Mouse (Mus musculus): ENCODE data around the gene Gm340. TPM values are rescaled to one million over a fixed set of nuclear protein-coding genes. Genes with fewer than 3 reads are reported as not detected.

The Gm340 gene
- 36.2 and 36.4 TPM in 2 replicates for total RNA-seq (2014; fragmentation: Nextera tagmentation)
- 14.9 and 15.2 TPM in 2 replicates for total RNA-seq (2017)
- 1.1 and 2.7 TPM in 2 replicates for polyA plus RNA-seq (2012)

- no peaks in the 10 kb centered on the region for H3K4me1 ChIP-seq (ENCODE audit: insufficient read depth, low read depth, low read length)
- DNase-seq (ENCODE audit: low spot score) (no peak), ATAC-seq (ENCODE audit: extremely low read depth, insufficient number of reproducible peaks, low FRiP score, poor library complexity, severe bottlenecking) (no peak)
- no peaks in the 10 kb centered on the region for H3K9me3 ChIP-seq (replicated peaks)
- no peak for TF ChIP-seq GATA2 (IDR thresholded peaks at IDR 0.05; ENCODE audit: borderline replicate concordance, low read depth, low read length)
- TF ChIP-seq POLR2AphosphoS5 (IDR thresholded peaks at IDR 0.05; ENCODE audit: insufficient replicate concordance, low read depth, low read length) = no peak
- TF ChIP-seq TAL1 (conservative IDR thresholded peaks at IDR 0.05; ENCODE audit: low read depth, low read length) = no peak
- TF ChIP-seq GATA1 (IDR thresholded peaks at IDR 0.05; ENCODE audit: borderline replicate concordance, low read length) = no peak
- TF ChIP-seq CTCF (IDR thresholded peaks at IDR 0.05; ENCODE audit: low read depth, low read length) = no peak
- H3K4me3 ChIP-seq (ENCODE audit: low read depth, low read length) = no peak within 1 kb of the TSS
- H3K36me3 ChIP-seq (replicated peaks) = peaks cover 84% of the 10 kb centered on the region
- H3K27me3 ChIP-seq (ENCODE audit: insufficient read depth, low read length) = no peaks in the 10 kb centered on the region
Measured at GRCm38 (mm10) chr19:41581706-41582420, at the start of gene Gm340. TSS of gene Gm340 (plus strand) at chr19:41582370.

GRCm38 (mm10) chr19:41534021-41534420, 48.1 kb upstream of the Gm340 start:
- Histone ChIP-seq H3K9me3 (replicated peaks) (no peaks in the 10 kb centered on the region), H3K27me3 (ENCODE audit: insufficient read depth, low read length) (no peaks in the 10 kb centered on the region), H3K4me3 (ENCODE audit: low read depth, low read length) (no peak overlapping the region), H3K36me3 (replicated peaks) (peaks cover 21% of the 10 kb centered on the region), H3K4me1 (ENCODE audit: insufficient read depth, low read depth, low read length) (no peaks in the 10 kb centered on the region)
- no peak for TF ChIP-seq GATA1 (IDR thresholded peaks at IDR 0.05; ENCODE audit: borderline replicate concordance, low read length)
- no peak for TF ChIP-seq TAL1 (conservative IDR thresholded peaks at IDR 0.05; ENCODE audit: low read depth, low read length)
- no peak for TF ChIP-seq GATA2 (IDR thresholded peaks at IDR 0.05; ENCODE audit: borderline replicate concordance, low read depth, low read length)
- TF ChIP-seq CTCF (IDR thresholded peaks at IDR 0.05; ENCODE audit: low read depth, low read length) = no peak
- no peak for TF ChIP-seq POLR2AphosphoS5 (IDR thresholded peaks at IDR 0.05; ENCODE audit: insufficient replicate concordance, low read depth, low read length)
- no peak for DNase-seq (ENCODE audit: low spot score)
- no peak for ATAC-seq (ENCODE audit: extremely low read depth, insufficient number of reproducible peaks, low FRiP score, poor library complexity, severe bottlenecking)

- ATAC-seq (ENCODE audit: extremely low read depth, insufficient number of reproducible peaks, low FRiP score, poor library complexity, severe bottlenecking) (no peak), DNase-seq (ENCODE audit: low spot score) (no peak)
- Histone ChIP-seq H3K36me3 (replicated peaks) (peaks cover 58% of the 10 kb centered on the region), H3K4me3 (ENCODE audit: low read depth, low read length) (no peak overlapping the region), H3K9me3 (replicated peaks) (no peaks in the 10 kb centered on the region), H3K27me3 (ENCODE audit: insufficient read depth, low read length) (no peaks in the 10 kb centered on the region), H3K4me1 (ENCODE audit: insufficient read depth, low read depth, low read length) (no peaks in the 10 kb centered on the region)
- TF ChIP-seq CTCF (IDR thresholded peaks at IDR 0.05; ENCODE audit: low read depth, low read length) (no peak), TAL1 (conservative IDR thresholded peaks at IDR 0.05; ENCODE audit: low read depth, low read length) (no peak)
Measured at GRCm38 (mm10) chr19:41556981-41557380, 25.2 kb upstream of the Gm340 start.

GRCm38 (mm10) chr19:41557491-41557890, 24.7 kb upstream of the Gm340 start:
- peaks cover 58% of the 10 kb centered on the region for H3K36me3 ChIP-seq (replicated peaks)
- H3K9me3 ChIP-seq (replicated peaks) = no peaks in the 10 kb centered on the region
- no peak overlapping the region for H3K4me3 ChIP-seq (ENCODE audit: low read depth, low read length)
- H3K27me3 ChIP-seq (ENCODE audit: insufficient read depth, low read length) = no peaks in the 10 kb centered on the region
- no peak for DNase-seq (ENCODE audit: low spot score)
- TF ChIP-seq GATA2 (IDR thresholded peaks at IDR 0.05; ENCODE audit: borderline replicate concordance, low read depth, low read length) = no peak
- TF ChIP-seq TAL1 (conservative IDR thresholded peaks at IDR 0.05; ENCODE audit: low read depth, low read length) = no peak
- no peak for TF ChIP-seq GATA1 (IDR thresholded peaks at IDR 0.05; ENCODE audit: borderline replicate concordance, low read length)
- TF ChIP-seq CTCF (IDR thresholded peaks at IDR 0.05; ENCODE audit: low read depth, low read length) = no peak
- TF ChIP-seq POLR2AphosphoS5 (IDR thresholded peaks at IDR 0.05; ENCODE audit: insufficient replicate concordance, low read depth, low read length) = no peak
- ATAC-seq (ENCODE audit: extremely low read depth, insufficient number of reproducible peaks, low FRiP score, poor library complexity, severe bottlenecking) = no peak
- H3K4me1 ChIP-seq (ENCODE audit: insufficient read depth, low read depth, low read length) = no peaks in the 10 kb centered on the region

- DNase-seq (ENCODE audit: low spot score) (no peak), ATAC-seq (ENCODE audit: extremely low read depth, insufficient number of reproducible peaks, low FRiP score, poor library complexity, severe bottlenecking) (no peak)
- Histone ChIP-seq H3K9me3 (replicated peaks) (no peaks in the 10 kb centered on the region), H3K36me3 (replicated peaks) (peaks cover 54% of the 10 kb centered on the region), H3K4me3 (ENCODE audit: low read depth, low read length) (no peak overlapping the region), H3K27me3 (ENCODE audit: insufficient read depth, low read length) (no peaks in the 10 kb centered on the region), H3K4me1 (ENCODE audit: insufficient read depth, low read depth, low read length) (no peaks in the 10 kb centered on the region)
- TF ChIP-seq POLR2AphosphoS5 (IDR thresholded peaks at IDR 0.05; ENCODE audit: insufficient replicate concordance, low read depth, low read length) = no peak
- TF ChIP-seq GATA1 (IDR thresholded peaks at IDR 0.05; ENCODE audit: borderline replicate concordance, low read length) = no peak
- no peak for TF ChIP-seq TAL1 (conservative IDR thresholded peaks at IDR 0.05; ENCODE audit: low read depth, low read length)
- TF ChIP-seq GATA2 (IDR thresholded peaks at IDR 0.05; ENCODE audit: borderline replicate concordance, low read depth, low read length) = no peak
- no peak for TF ChIP-seq CTCF (IDR thresholded peaks at IDR 0.05; ENCODE audit: low read depth, low read length)
Measured at GRCm38 (mm10) chr19:41558891-41559486, 23.2 kb upstream of the Gm340 start.

- H3K4me3 ChIP-seq (ENCODE audit: low read depth, low read length) = no peak overlapping the region
- no peak for TF ChIP-seq GATA2 (IDR thresholded peaks at IDR 0.05; ENCODE audit: borderline replicate concordance, low read depth, low read length)
- no peak for TF ChIP-seq CTCF (IDR thresholded peaks at IDR 0.05; ENCODE audit: low read depth, low read length)
- TF ChIP-seq GATA1 (IDR thresholded peaks at IDR 0.05; ENCODE audit: borderline replicate concordance, low read length) = no peak
- no peak for TF ChIP-seq TAL1 (conservative IDR thresholded peaks at IDR 0.05; ENCODE audit: low read depth, low read length)
- TF ChIP-seq POLR2AphosphoS5 (IDR thresholded peaks at IDR 0.05; ENCODE audit: insufficient replicate concordance, low read depth, low read length) = no peak
- ATAC-seq (ENCODE audit: extremely low read depth, insufficient number of reproducible peaks, low FRiP score, poor library complexity, severe bottlenecking) (no peak), DNase-seq (ENCODE audit: low spot score) (no peak)
- H3K27me3 ChIP-seq (ENCODE audit: insufficient read depth, low read length) = no peaks in the 10 kb centered on the region
- H3K36me3 ChIP-seq (replicated peaks) = peaks cover 49% of the 10 kb centered on the region
- no peaks in the 10 kb centered on the region for H3K4me1 ChIP-seq (ENCODE audit: insufficient read depth, low read depth, low read length)
- no peaks in the 10 kb centered on the region for H3K9me3 ChIP-seq (replicated peaks)
Measured at GRCm38 (mm10) chr19:41560856-41561255, 21.3 kb upstream of the Gm340 start.

Data from G1E (cell line).